Mouse (Mus musculus) liver, postnatal 0 days (tissue): ENCODE results near the gene Lias. TPM values are rescaled to one million over a fixed set of nuclear protein-coding genes. Genes with fewer than 3 reads are reported as not detected.
A peak's percentile ranks its signal among the peaks of the same experiment; 100 is the strongest.

ENCODE experiments used
- ATAC-seq: fragments of 200-750 bp; cut with Nextera tagmentation; 2 replicates; pipeline ENCODE4 v1.8.0; 2017; ENCODE audit warnings: mild to moderate bottlenecking, moderate library complexity
- DNase-seq: peaks from one replicate; pipeline ENCODE4 v3.0.0-alpha.2; 2016
- H3K27ac ChIP-seq: fragments of 300-500 bp; sonication (generic); 2 replicates; pipeline ENCODE4 v1.5.1; 2014; ENCODE audit warnings: antibody characterized with exemption, moderate library complexity, mild to moderate bottlenecking, low read depth
- H3K27me3 ChIP-seq: fragments of 300-500 bp; sonication (generic); 2 replicates; pipeline ENCODE4 v1.6.1; 2014; ENCODE audit warnings: low read length, control low read depth, mixed read lengths; ENCODE audit not compliant: insufficient read depth
- H3K36me3 ChIP-seq: fragments of 300-500 bp; sonication (generic); replicated peaks from 2 replicates; pipeline ENCODE4 v1.6.1; 2014; ENCODE audit warnings: mild to moderate bottlenecking, control low read depth, low read length, moderate library complexity, mixed read lengths; ENCODE audit not compliant: insufficient read depth
- H3K4me1 ChIP-seq: fragments of 300-500 bp; sonication (generic); 2 replicates; pipeline ENCODE4 v1.6.1; 2014; ENCODE audit warnings: antibody characterized with exemption, mild to moderate bottlenecking, control low read depth; ENCODE audit not compliant: insufficient read depth
- H3K4me2 ChIP-seq: fragments of 300-500 bp; sonication (generic); 2 replicates; pipeline ENCODE4 v1.6.1; 2014; ENCODE audit warnings: low read depth, mild to moderate bottlenecking, low read length, moderate library complexity, mixed read lengths
- H3K4me3 ChIP-seq: fragments of 300-500 bp; sonication (generic); 2 replicates; pipeline ENCODE4 v1.5.1; 2014; ENCODE audit warnings: low read depth, low read length
- H3K9ac ChIP-seq: fragments of 300-500 bp; sonication (generic); replicated peaks from 2 replicates; pipeline ENCODE4 v1.6.1; 2014; ENCODE audit warnings: mild to moderate bottlenecking, moderate library complexity
- H3K9me3 ChIP-seq: fragments of 300-500 bp; sonication (generic); 2 replicates; pipeline ENCODE4 v1.6.1; 2016; ENCODE audit warnings: mild to moderate bottlenecking, control low read depth, low read length, mixed read lengths
- CTCF ChIP-seq: sonication (generic); IDR thresholded peaks from 2 replicates; pipeline ENCODE4 v1.5.1; 2016; ENCODE audit warnings: antibody characterized with exemption, low read depth
- EP300 ChIP-seq: IDR thresholded peaks from 2 replicates; pipeline ENCODE4 v1.6.1; 2016; ENCODE audit warnings: antibody characterized with exemption, low read depth, mild to moderate bottlenecking
- WGBS: fragments of 180-500 bp; shearing (Covaris S2); extraction: QIAGEN DNeasy Blood & Tissue Kit; methylation state at CpG from one replicate; pipeline ENCODE4 v1.1.7; 2014; ENCODE audit not compliant: insufficient replicate concordance; 5-methylcytosine and 5-hydroxymethylcytosine counted together
- polyA plus RNA-seq: library from polyadenylated mRNA; unstranded; fragments of >200 nt; fragmentation: Nextera tagmentation; extraction: Ambion mirVana; gene quantifications from 2 replicates; pipeline ENCODE4 v1.2.1, GENCODE M21; 2015

Lias gene
- polyA plus RNA-seq, 1 experiment from 2014 or later, result 34.0 TPM

GRCm38 (mm10) chr5:65391753-65392152 is 456 bp downstream of the Lias start:
- Histone ChIP-seq H3K9me3 (no peaks in the 10 kb centered on the region), H3K27me3 (no peaks in the 10 kb centered on the region), H3K36me3 (peaks cover 50% of the 10 kb centered on the region), H3K4me2 (peak overlapping the region; percentile 87), H3K4me1 (peaks cover 14% of the 10 kb centered on the region), H3K9ac (peak overlapping the region; percentile 64), H3K4me3 (peak overlapping the region; percentile 97), H3K27ac (peak overlapping the region; percentile 50)
- ATAC-seq (peak; percentile 54), DNase-seq (no peak)
- 5% methylated on average over 12 of the region's 12 CpGs for WGBS
- TF ChIP-seq CTCF (no peak), EP300 (no peak)

GRCm38 (mm10) chr5:65394425-65394824 is 3.1 kb downstream of the Lias start:
- TF ChIP-seq CTCF (no peak), EP300 (no peak)
- Histone ChIP-seq H3K4me2 (no peak overlapping the region), H3K27me3 (no peaks in the 10 kb centered on the region), H3K9me3 (no peaks in the 10 kb centered on the region), H3K4me3 (no peak overlapping the region), H3K9ac (no peak overlapping the region), H3K36me3 (peaks cover 41% of the 10 kb centered on the region), H3K4me1 (peaks cover 13% of the 10 kb centered on the region), H3K27ac (no peak overlapping the region)
- no peak for DNase-seq
- WGBS, result 92% methylated on average over 7 of the region's 7 CpGs
- no peak for ATAC-seq

- Histone ChIP-seq H3K4me2 (no peak overlapping the region), H3K9ac (no peak overlapping the region), H3K27ac (no peak overlapping the region), H3K4me1 (no peaks in the 10 kb centered on the region), H3K9me3 (no peaks in the 10 kb centered on the region), H3K27me3 (no peaks in the 10 kb centered on the region), H3K36me3 (peaks cover 67% of the 10 kb centered on the region), H3K4me3 (no peak overlapping the region)
- TF ChIP-seq CTCF, result peak; percentile 98
- no peak for TF ChIP-seq EP300
- DNase-seq, result peak; percentile 80
- WGBS, result 28% methylated on average over 2 of the region's 2 CpGs
- ATAC-seq, result peak; percentile 79
These were observed 10.1 kb downstream of the Lias start for GRCm38 (mm10) chr5:65401251-65401994.

- DNase-seq (no peak), ATAC-seq (no peak)
- no peaks in the 10 kb centered on the region for H3K4me1 ChIP-seq
- H3K27me3 ChIP-seq, result no peaks in the 10 kb centered on the region
- no peaks in the 10 kb centered on the region for H3K9me3 ChIP-seq
- TF ChIP-seq EP300 (no peak), CTCF (no peak)
- no peak overlapping the region for H3K4me3 ChIP-seq
- no peak overlapping the region for H3K4me2 ChIP-seq
- H3K27ac ChIP-seq, result no peak overlapping the region
- no peak overlapping the region for H3K9ac ChIP-seq
- H3K36me3 ChIP-seq, result peaks cover 48% of the 10 kb centered on the region
- 90% methylated on average over 12 of the region's 12 CpGs for WGBS
These were observed 16.7 kb downstream of the Lias start for GRCm38 (mm10) chr5:65407989-65408388.

- Histone ChIP-seq H3K9me3 (no peaks in the 10 kb centered on the region), H3K4me3 (no peak overlapping the region), H3K27ac (peak overlapping the region; percentile 37; the same call in 1 of the 2 replicates), H3K4me1 (no peaks in the 10 kb centered on the region), H3K27me3 (no peaks in the 10 kb centered on the region), H3K4me2 (0 out of 2 replicates have a peak overlapping the region, but pooled peaks have one; percentile 24), H3K36me3 (peaks cover 12% of the 10 kb centered on the region; the same call in 1 of the 2 replicates), H3K9ac (0 out of 2 replicates have a peak overlapping the region, but pooled peaks have one; percentile 19)
- DNase-seq, result peak; percentile 42
- WGBS, result 35% methylated on average over 26 of the region's 26 CpGs
- TF ChIP-seq EP300, result no peak
- TF ChIP-seq CTCF, result peak; percentile 42
- ATAC-seq, result peak; percentile 86
These were observed 24.6 kb downstream of the Lias start for GRCm38 (mm10) chr5:65415653-65416458.

DNA sequence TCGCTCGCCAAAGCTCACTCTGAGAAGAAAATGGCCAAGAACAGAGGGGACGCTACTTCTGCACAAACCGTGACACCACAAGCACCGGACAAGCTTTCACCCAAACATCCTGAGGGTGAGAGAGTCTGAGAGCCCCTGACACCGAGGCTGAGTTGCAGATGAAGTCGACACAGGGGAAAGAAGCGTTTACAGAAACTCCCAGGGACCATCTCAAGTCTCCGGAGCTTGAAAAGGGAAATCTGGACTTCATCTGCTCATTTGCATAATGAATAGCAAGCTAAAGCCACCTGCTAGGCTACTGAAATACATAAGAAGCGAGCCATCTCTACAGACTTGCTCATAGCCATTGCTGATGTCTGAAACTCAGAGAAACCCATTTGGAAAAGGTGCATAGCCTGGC is 27.8 kb downstream of the Lias start:
- Histone ChIP-seq H3K4me3 (no peak overlapping the region), H3K36me3 (peaks cover 19% of the 10 kb centered on the region; the same call in 1 of the 2 replicates), H3K27ac (no peak overlapping the region), H3K9ac (no peak overlapping the region), H3K4me2 (no peak overlapping the region), H3K27me3 (no peaks in the 10 kb centered on the region), H3K9me3 (no peaks in the 10 kb centered on the region), H3K4me1 (no peaks in the 10 kb centered on the region)
- no peak for ATAC-seq
- DNase-seq, result no peak
- WGBS, result 83% methylated on average over 10 of the region's 10 CpGs
- no peak for TF ChIP-seq CTCF
- TF ChIP-seq EP300, result no peak
